Mouse (Mus musculus) cortical plate, adult 2 months (tissue): ENCODE results near the gene Srcin1.

ENCODE experiments used
- CTCF ChIP-seq: fragments of 200-500 bp; IDR thresholded peaks from 2 replicates; pipeline ENCODE4 v1.5.1; 2011; ENCODE audit warnings: mild to moderate bottlenecking, control low read depth, low read length; ENCODE audit not compliant: insufficient read depth; ENCODE audit errors: extremely low read depth
- POLR2A ChIP-seq: fragments of 200-500 bp; IDR thresholded peaks from 2 replicates; pipeline ENCODE4 v1.6.1; 2011; ENCODE audit warnings: mild to moderate bottlenecking, low read length, control low read depth; ENCODE audit not compliant: insufficient read depth; ENCODE audit errors: extremely low read depth

GRCm38 (mm10) chr11:97477431-97477830 is 98.6 kb downstream of the Srcin1 start:
- TF ChIP-seq CTCF (no peak), POLR2A (no peak)
